Mouse (Mus musculus): ENCODE results near the gene Sirpa. TPM values are rescaled to one million over a fixed set of nuclear protein-coding genes. Genes with fewer than 3 reads are reported as not detected.

Sirpa gene
- 10 to 100 TPM in 1 of 2 experiments, 1 to 10 TPM in 1; 3.8 to 10.7 TPM for polyA plus RNA-seq (2017; shearing (Covaris generic))

GRCm38 (mm10) chr2:129592459-129593140, at the start of gene Sirpa:
Sirpa (plus strand) TSS chr2:129592835.

Other genes with a start within 250 kb of the Sirpa start
- under 1 TPM in 1 of 2 experiments, not detected in 1; 0.21 TPM for gene Il1b, start 221.7 kb upstream of the Sirpa start, polyA plus RNA-seq (2017; shearing (Covaris generic))
- gene F830045P16Rik, start 56.2 kb upstream of the Sirpa start, polyA plus RNA-seq (2017; shearing (Covaris generic)): under 1 TPM in 1 of 2 experiments, not detected in 1; 0.21 TPM
- not detected for gene Pdyn, start 107.0 kb downstream of the Sirpa start, polyA plus RNA-seq (2017; shearing (Covaris generic))
- gene Stk35, start 207.7 kb downstream of the Sirpa start, polyA plus RNA-seq (2017; shearing (Covaris generic)): 1 to 10 TPM; 2.8 to 5.7 TPM